Mouse (Mus musculus) left cerebral cortex, adult 9 months (tissue): ENCODE results near the gene Oas3.
A peak's percentile ranks its signal among the peaks of the same experiment; 100 is the strongest.
"Not testable (repeated sequence)": the region's sequence is repeated elsewhere in the genome, so short reads cannot be mapped to it uniquely, and the experiment has no call there.

Experiments
- DNase-seq, 2 experiments: peaks; one replicate each; pipeline ENCODE4 v3.0.0; 2022; ENCODE audit warnings: low spot score in 2 of 2

The Oas3 gene

DNA sequence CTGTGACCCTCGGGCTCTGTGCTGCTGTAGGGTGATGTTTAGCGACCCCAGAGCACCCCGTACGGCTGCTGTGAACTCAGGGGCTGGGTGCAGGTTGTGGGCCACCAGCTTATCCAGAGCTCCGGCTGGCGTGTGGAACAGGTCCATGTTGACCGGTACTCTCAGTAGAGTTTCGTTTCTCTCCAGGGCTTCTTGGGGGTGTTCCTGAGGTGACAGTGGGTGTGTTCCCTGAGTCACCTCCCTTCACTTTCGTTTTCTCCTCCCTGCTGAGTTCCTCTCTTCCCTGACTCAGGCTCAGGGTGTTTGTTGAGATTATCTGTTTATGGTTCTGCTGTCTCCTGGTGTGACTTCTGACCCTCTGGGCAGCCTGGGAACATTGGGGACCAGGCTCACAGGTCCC is at the start of gene Oas3:
Oas3 (minus strand) TSS at position 184 of the 400 bp plus-strand sequence.
- no peak for DNase-seq

DNA sequence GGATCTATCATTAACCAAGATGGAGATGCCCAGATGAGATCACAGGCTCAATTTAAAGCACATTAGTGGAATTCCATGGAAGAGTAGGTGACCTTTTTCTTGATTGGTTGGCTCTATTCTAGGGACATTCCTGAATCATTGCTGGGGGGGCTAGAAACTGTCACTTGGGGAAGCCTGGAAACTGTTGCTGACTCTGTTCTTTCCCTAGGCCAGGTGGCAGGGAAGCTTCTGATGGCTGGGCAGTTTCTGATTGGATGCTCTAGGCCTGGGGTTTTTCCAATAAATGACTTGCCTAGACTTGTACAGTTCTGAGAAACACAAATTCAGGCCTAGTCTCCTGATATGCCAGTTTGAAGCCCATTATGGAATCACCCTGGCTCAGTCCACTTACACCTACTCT is 41.5 kb upstream of the Oas3 start:
- no peak for DNase-seq

DNA sequence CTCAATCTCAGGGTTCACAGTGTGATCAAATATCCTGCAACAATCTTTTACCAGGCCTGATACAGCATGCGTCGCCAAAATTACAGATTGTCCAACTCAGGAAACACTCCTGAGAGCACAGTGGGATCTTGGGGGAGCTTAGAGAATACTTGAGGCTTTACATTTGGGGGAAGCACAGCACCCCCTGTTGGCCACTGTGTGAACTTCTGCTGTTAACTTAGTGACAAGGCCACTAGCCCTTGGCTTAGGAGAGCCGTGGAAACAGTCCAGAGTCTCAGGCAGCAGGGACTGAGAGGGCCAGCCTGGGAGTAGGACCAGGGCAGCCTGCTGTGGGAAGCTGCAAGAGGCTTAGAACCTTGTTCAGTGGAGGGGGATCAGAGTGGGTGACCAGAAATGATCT is 38.5 kb upstream of the Oas3 start:
- no peak for DNase-seq

DNA sequence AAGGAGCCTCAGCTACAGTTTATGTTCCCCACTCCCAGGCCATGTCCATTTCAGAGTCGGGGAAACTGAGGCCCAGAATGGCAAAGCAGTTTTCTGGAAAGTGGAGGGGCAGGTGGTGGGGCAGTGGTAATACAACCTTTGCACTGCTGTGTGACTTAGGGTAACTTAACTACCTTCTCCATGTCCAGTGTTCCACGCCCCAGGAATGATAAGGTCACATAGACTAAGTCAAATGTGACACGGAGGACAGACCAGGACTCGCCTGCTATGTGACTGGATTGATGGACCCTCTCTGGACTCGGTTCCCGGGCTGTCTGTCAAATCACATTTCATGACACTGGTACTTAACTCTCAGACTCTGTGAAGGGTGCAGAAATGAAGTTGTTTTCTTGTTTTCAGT is 35.6 kb upstream of the Oas3 start:
- DNase-seq, result no peak

DNA sequence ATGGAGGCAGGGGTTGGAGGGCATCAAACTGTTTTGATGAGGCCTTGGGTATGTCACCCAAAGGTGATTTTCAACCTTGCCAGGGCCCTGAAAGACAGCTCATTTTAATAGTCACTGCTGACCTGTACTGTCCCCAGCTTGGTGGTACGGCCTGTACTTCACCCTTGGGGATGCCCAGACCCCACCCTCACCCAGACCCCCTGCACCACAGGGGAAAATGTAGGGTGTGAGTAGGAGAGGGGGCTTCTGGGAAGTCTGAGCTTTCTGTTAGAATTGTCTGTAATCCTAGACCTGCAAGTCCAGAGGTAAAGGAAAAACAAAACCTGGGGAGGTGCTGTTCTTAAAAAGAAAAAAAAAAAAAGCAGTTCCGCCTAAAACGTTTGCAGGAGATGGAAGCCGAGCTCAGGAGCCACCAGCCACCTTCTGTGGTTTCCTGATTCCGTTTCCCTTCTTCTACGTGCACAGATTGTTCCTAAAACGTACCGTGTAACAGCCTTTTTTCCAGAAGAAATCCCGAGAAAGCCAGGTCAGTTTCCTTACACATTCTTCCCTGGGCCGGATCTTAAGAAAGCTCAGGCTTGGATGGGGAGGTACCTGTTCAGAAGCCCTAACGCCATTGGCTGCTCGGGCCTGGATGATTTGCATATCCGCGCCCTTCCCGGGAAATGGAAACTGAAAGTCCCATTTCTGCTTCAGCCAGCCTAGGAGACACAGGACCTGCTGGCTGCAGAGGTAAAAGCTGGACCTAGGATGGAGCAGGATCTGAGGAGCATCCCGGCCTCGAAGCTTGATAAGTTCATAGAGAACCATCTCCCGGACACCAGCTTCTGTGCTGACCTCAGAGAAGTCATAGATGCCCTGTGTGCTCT is 34.7 kb upstream of the Oas3 start, which contains the start of gene Oas1c:
Oas1c (minus strand) TSS at position 564 of the 869 bp plus-strand sequence.
- peak; percentile 60 to 85 for DNase-seq

DNA sequence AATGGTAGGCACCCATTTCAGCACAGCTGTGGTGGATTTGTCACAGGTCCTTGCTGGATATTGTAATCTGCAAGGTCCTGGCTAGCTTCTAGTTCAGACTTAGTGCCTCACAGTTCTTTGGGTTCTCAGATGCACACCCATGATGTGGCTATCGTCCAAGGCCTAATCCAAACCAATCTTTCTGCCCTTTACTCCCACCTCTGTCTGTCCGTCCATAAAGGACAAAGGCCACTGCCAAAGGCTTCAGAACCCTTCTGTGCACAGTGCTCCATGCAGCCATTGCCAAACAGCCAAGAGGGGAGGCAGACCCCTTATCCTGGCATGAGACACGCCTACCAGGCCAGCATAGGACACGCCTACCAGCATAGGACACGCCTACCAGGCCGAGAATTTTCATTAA is 31.7 kb upstream of the Oas3 start:
- DNase-seq, result no peak

DNA sequence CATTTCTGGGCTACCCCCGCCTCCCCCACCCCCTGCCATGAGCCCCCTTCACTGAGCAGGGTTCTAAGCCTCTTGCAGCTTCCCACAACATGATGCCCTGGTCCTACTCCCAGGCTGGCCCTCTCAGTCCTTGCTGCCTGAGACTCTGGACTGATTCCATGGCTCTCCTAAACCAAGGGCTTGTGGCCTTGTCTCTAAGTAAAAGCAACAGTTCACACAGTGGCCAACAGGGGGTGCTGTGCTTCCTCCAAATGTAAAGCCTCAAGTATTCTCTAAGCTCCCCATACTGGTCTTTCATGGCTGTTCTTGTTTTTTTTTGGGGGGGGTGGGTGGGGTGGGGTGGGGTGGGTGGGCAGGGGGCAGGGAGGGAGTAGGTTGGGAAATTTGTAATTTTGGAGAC is 29.0 kb upstream of the Oas3 start:
- DNase-seq, result peak in 1 of 2 experiments; percentile 57

DNA sequence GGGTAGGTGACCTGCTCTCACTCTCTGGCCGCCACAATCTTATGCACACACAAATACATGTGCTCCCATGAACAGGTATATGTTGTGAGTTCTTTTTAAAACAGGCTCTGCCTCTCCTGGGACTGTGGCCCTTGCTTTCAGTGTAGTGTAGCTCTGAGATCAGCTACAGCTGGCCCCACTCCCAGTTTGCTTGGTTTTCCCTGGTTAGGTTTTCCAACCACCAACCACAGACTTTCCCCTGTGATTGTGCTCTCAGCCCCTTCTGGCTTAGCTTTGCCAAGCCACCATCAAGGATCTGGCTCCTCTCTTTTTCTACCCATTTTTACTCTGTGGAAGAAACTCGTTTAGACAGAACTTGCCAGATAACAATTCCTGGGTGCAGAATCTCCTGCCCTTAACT is 26.1 kb upstream of the Oas3 start:
- no peak for DNase-seq

DNA sequence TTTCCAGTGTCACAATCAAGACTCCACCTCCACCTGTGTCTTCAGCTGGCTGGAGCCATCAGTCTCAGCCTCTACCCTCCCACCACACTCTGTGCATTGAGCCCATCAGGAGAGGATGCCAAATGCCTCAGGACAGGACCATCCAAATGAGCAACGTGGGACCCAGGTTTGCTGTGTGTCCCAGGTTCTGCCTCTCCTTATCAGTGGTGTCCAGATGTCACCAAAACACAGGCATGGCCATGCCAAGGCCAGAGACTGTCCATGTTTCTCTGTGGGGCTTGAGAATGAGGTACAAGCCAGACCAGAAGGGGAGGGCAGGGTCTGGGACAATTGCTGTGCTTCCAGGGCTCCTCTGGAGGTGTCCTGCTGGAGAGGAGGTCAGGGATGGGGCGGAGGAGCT is 21.5 kb upstream of the Oas3 start:
- not testable (repeated sequence) for DNase-seq

DNA sequence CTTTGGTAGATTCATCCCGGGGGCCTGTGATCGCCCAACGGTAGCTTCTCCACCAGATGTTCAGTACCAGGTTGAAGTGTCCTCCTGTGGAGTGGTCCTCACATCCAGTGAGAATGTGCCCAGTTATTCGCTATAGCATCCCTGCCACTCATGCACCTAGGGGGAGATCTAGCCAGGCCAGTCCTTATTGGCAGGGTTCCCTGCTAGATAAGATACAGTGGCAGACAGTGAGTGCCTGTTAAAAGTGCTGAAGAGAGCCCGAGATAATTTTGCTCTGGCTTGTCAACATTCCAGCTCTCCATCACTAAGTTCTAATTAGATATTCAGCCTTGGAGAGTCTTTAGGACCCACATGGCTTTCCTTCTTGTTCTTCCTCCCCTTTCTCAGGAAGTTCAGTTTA is 20.7 kb upstream of the Oas3 start:
- DNase-seq, result not testable (repeated sequence)

DNA sequence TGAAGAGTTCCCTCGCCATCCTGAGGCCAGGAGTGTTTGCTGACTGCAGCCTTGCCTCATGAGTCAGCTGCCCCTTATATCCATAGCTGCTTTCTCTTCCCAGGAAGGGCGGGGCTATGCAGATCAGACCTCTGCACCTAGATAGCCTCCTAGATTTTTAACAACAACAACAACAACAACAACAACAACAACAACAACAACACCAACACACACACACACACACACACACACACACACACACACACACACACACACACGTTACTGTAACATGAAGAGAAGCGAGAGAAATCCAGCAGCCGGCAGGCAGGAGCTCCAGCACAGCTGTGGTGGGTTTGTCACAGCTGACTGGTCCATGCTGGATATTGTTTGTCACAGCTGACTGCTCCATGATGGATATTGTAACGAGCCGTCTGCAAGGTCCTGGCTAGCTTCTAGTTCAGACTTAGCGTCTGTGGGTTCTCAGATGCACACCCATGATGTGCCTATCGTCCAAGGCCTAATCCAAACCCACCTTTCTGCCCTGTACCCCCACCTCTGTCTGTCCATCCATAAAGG is 18.1 kb upstream of the Oas3 start, which contains the start of gene Oas1e:
Oas1e (minus strand) TSS at position 51 of the 555 bp plus-strand sequence.
- DNase-seq, result not testable (repeated sequence)

DNA sequence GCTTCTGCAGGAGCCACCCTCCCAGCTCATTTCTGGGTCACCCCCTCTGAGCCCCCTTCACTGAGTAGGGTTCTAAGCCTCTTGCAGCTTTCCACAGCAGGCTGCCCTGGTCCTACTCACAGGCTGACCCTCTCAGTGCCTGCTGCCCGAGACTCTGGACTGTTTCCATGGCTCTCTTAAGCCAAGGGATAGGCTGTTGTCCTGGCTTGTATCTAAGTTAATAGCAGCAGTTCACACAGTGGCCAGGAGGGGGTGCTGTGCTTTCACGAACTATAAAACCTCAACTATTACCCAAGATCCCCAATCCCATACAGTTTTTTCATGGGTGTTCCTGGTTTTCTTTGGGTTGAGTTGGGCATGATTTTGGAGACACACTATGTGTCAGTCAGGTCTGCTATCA is 15.6 kb upstream of the Oas3 start:
- peak in 1 of 2 experiments; percentile 66 for DNase-seq

DNA sequence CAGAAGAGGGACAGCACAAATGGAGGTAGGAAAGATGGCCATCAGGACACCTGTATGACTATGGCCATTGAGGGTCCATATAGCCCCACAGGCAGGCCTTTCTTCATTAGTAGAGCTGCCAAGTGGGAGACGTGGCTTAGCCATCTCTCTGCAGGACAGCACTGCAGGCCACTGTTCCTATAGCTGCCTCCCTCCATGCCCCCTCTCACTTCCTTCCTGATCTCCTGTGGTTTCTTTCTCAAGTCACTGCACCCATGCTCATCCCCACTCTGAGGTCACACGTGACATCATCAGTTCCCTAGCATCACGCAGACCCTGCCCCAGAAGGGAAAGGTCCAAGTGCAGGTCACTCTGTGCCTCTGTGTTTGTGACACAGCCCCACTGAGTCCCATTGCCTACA is 9.6 kb upstream of the Oas3 start:
- DNase-seq, result no peak

DNA sequence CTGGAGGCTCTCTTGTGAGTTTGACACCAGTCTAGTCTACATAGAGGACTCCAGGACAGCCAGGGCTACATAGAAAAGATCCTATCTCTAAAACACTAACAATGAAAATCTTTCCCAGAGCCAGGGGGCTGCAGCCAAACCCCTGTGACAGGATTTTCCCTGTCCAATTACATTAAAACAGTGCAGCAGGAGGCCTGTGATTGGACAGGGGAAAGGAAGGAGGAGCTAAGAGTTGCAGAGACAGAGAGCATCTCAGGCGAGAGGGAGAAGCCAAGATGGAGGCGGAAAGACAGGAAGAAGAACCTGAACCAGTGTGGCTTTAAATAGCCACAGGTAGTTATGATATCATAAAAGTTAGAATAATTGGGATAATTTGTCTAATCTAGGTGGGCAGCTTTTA is 5.0 kb upstream of the Oas3 start:
- no peak for DNase-seq

DNA sequence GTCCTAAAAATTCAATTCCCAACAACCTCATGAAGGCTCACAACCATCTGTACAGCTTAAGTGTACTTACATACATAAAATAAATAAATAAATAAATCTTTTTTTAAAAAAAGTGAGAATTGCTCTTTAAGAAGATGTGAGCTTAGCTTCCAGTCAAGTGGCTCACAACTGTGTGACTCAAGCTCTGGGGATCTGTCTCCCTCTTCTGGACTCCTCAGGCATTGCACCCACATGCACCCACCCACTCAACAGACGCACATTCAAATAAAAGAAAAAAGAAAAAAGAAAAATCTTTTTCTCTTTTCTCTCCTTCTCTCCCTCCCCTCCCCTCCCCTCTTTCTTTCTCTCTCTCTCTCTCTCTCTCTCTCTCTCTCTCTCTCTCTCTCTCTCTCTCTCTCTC is 4.2 kb upstream of the Oas3 start:
- DNase-seq, result no peak

DNA sequence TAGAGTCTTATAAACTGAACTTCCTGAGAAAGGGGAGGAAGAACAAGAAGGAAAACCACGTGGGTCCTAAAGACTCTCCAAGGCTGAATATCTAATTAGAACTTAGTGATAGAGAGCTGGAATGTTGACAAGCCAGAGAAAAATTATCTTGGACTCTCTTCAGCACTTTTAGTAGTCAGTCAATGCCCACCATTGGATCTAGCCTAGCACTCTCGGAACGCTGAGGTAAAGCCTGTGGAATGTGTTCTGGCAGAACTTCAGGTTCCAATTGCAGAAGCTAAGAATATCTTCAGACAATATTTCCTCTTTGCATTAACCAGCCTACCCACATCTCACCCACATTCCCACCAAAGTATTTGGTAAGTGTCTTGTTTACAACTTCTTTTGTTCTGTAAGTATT is 2.5 kb upstream of the Oas3 start:
- DNase-seq, result peak in 1 of 2 experiments; percentile 9

DNA sequence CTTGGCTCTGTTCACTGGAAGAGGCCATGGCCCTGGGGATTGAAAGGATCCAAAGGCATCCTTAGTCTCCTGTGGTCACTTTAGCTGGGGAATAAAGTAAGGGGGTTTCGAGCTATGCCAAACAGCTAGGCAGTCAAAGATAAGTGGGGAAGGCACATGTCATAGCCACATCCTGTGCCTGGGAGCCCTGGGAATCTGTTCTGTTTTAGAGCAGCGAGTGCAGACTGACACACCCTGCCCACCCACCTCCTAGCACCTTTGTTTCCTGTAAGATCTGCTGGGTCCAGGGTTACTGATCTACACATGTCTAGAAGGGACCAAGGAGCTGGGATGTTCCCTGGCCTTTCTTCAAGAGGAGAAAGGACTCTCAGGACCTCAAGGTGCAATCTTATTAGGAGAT is 1.5 kb upstream of the Oas3 start:
- DNase-seq, result no peak

DNA sequence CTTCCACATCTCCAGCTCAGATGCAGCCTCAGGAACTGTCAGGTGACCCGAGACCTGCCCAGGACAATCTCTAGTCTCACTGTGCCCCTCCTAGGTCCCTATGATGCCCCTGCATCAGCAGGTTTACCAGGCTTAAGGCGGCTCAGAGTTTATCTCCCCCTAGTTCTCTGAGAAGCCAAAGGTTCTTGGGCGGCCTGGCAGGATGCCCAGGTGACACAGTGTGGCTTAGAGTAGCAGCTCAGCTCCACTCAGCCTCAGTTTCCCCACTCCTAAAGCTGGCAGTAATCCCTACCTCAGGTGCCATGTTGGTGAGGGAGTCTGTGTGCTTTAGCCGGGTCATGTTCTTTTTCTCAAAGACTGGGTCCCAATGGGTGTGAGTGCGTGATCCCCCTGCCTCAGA is 660 bp downstream of the Oas3 start:
- DNase-seq, result no peak

DNA sequence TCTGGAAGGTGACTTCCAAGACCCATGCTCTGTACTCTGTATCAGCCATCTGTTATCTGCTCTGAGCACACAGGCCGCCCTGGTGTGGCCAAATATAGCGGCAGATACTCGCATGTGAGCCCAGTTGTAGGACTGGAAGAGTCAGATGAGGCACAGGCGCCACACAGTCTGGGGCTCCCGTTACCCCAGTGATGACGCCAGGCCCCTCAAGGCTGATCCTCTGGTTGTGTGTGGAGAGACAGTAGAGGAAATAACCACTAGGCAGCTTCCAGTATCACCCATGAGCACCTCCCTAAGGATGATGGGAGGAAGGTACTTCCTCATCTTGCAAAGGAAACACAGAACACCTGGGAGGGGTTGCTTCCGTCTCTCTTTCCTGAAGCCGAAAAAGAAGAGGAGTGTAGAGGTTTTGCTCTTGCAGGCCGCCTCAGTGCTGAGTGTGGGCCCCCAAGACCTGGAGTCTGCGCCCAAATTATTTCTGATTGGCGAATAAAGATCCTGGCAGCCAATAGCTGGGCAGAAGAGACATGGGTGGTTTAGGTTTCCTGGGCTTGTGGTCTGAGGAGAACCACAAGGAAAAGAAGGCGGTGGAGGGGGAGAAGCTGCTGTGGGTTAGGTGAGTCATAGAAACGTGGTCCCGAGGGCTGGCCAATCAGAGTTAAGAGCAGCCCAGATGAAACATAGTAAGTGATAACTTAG is 2.0 kb downstream of the Oas3 start:
- no peak for DNase-seq

DNA sequence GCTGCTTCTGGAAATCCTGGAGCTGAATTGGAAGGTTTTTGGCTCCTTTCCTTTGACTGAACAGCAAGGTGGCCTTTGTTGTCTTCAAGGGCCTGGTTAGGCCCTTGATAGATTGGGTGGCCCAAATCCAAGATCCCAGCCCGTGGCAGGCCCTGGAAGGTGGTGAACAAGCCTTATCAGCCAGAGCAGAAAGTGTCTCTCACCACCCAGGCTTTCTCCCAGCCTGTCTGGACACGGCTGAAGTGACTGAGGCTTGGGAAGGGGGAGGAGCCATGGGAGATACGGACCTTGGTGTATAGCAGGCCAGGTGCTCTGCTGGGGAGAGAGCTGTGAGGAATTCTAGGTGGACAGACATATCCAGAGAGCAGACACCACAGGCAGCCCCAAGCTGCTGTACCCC is 8.1 kb downstream of the Oas3 start:
- DNase-seq, result no peak

DNA sequence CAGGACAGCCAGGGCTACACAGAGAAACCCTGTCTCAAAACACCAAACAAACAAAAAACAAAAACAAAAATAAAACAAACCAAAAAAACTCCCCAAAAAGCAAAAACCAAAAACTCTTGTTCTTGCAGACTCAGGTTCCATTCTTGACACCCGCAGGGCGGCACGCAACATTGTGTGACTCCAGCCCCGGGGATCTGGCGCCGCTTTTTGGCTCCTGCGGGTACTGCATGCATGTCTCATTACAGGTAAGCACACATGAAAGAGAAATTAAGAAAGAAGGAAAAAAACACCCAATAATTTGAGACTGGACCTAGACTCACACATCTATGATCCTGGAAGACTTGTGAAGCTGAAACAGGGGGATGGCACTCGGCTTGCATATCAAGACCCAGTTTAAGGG is 12.5 kb downstream of the Oas3 start:
- DNase-seq, result no peak

DNA sequence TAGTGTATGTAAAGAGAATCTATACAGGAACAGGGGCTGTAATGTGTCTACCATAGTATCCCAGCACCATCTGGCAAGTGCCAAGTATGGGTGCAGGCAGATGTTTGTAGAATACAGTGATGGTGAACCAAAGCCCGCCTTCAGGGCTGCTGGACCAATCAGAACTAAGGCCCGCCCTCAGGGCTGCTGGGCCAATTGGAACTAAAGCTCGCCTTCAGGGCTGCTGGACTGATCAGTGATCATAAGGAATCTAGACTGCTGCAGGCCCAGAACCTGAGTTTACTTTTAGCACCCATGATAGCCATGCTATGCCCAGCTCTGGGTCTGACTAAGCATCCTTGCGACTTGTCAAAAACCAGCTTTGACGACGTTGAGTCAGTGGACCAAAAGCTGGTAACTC is 15.6 kb downstream of the Oas3 start:
- no peak for DNase-seq

DNA sequence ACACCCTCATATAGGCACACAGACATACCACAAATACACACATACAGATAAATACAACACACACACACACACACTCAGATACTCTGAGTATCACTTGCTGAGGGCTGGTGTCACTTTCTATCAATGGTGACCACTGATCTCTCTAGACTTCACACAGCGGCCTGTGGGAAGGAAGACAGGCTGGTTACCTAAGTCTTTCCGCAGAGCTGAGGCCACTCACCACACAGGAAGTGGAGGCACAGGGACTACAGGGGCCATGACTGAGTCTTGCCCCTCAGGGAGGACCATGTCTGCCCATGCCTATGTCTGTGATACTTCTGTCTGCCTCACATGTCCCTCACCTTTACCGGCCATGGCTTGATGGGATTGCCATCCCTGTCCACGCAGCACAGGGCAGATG is 23.2 kb downstream of the Oas3 start:
- DNase-seq, result no peak
